Mouse (Mus musculus): ENCODE measurements around the gene Tmco4.
"Not testable (repeated sequence)": the region's sequence is repeated elsewhere in the genome, so short reads cannot be mapped to it uniquely, and the experiment has no call there.

The Tmco4 gene

GRCm38 (mm10) chr4:138972139-138972826, 405 bp upstream of the Tmco4 start:
- in situ Hi-C loops (cut with MboI, MseI), result no loop called here

- in situ Hi-C loops (cut with MboI, MseI), result no loop called here
These were observed 1.0 kb downstream of the Tmco4 start for GRCm38 (mm10) chr4:138973719-138974115.

GRCm38 (mm10) chr4:138974540-138974939, 1.9 kb downstream of the Tmco4 start:
- in situ Hi-C loops (cut with MboI, MseI), result not testable (repeated sequence)

- in situ Hi-C loops (cut with MboI, MseI), result loop anchor here (5.0 kb wide), 1 partner anchor 48 kb away; no protein-coding TSS in a partner anchor
These were observed 2.5 kb downstream of the Tmco4 start for GRCm38 (mm10) chr4:138975194-138975593.

- in situ Hi-C loops (cut with MboI, MseI), result loop anchor here (5.0 kb wide), 1 partner anchor 49 kb away; no protein-coding TSS in a partner anchor
These were observed 3.4 kb downstream of the Tmco4 start for GRCm38 (mm10) chr4:138976046-138976445.

GRCm38 (mm10) chr4:138980021-138980420, 7.3 kb downstream of the Tmco4 start:
- in situ Hi-C loops (cut with MboI, MseI), result no loop called here

GRCm38 (mm10) chr4:138980771-138981420, 8.2 kb downstream of the Tmco4 start:
- in situ Hi-C loops (cut with MboI, MseI), result no loop called here

- in situ Hi-C loops (cut with MboI, MseI), result no loop called here
These were observed 10.7 kb downstream of the Tmco4 start for GRCm38 (mm10) chr4:138983422-138983821.

GRCm38 (mm10) chr4:138984744-138985143, 12.1 kb downstream of the Tmco4 start:
- in situ Hi-C loops (cut with MboI, MseI), result no loop called here

GRCm38 (mm10) chr4:138986280-138986679, 13.6 kb downstream of the Tmco4 start:
- in situ Hi-C loops (cut with MboI, MseI), result no loop called here

- in situ Hi-C loops (cut with MboI, MseI), result no loop called here
These were observed 21.7 kb downstream of the Tmco4 start for GRCm38 (mm10) chr4:138994389-138994788.

GRCm38 (mm10) chr4:138996410-138996809, 23.7 kb downstream of the Tmco4 start:
- in situ Hi-C loops (cut with MboI, MseI), result no loop called here

GRCm38 (mm10) chr4:138997121-138997520, 24.4 kb downstream of the Tmco4 start:
- in situ Hi-C loops (cut with MboI, MseI), result no loop called here

- in situ Hi-C loops (cut with MboI, MseI), result no loop called here
These were observed 25.9 kb downstream of the Tmco4 start for GRCm38 (mm10) chr4:138998611-138999010.

- in situ Hi-C loops (cut with MboI, MseI), result no loop called here
These were observed 28.3 kb downstream of the Tmco4 start for GRCm38 (mm10) chr4:139001026-139001425.

- in situ Hi-C loops (cut with MboI, MseI), result no loop called here
These were observed 28.7 kb downstream of the Tmco4 start for GRCm38 (mm10) chr4:139001433-139001832.

- in situ Hi-C loops (cut with MboI, MseI), result no loop called here
These were observed 31.4 kb downstream of the Tmco4 start for GRCm38 (mm10) chr4:139004067-139004466.

- in situ Hi-C loops (cut with MboI, MseI), result no loop called here
These were observed 32.5 kb downstream of the Tmco4 start for GRCm38 (mm10) chr4:139005214-139005613.

GRCm38 (mm10) chr4:139007353-139007752, 34.7 kb downstream of the Tmco4 start:
- in situ Hi-C loops (cut with MboI, MseI), result no loop called here

- in situ Hi-C loops (cut with MboI, MseI), result no loop called here
These were observed 35.4 kb downstream of the Tmco4 start for GRCm38 (mm10) chr4:139007981-139008536.

GRCm38 (mm10) chr4:139011201-139011702, 38.6 kb downstream of the Tmco4 start:
- in situ Hi-C loops (cut with MboI, MseI), result loop anchor here (10.0 kb wide), 1 partner anchor 276 kb away; the partner anchor contains the start of gene Ubxn10

- in situ Hi-C loops (cut with MboI, MseI), result loop anchor here (10.0 kb wide), 1 partner anchor 278 kb away; the partner anchor contains the start of gene Ubxn10
These were observed 40.6 kb downstream of the Tmco4 start for GRCm38 (mm10) chr4:139013281-139013680.

Measured in regulatory T cell (primary cell).